Mouse (Mus musculus) C2C12 (cell line): ENCODE results near the gene Tmem178b.

ENCODE experiments used
- CEBPB ChIP-seq: IDR thresholded peaks from one replicate; pipeline ENCODE4 v1.6.1; 2011; ENCODE audit warnings: low read depth, mild to moderate bottlenecking, control low read depth, moderate library complexity
- CTCF ChIP-seq: IDR thresholded peaks from one replicate; pipeline ENCODE4 v1.5.1; 2011; ENCODE audit not compliant: control insufficient read depth, insufficient read depth, insufficient read length
- FOSL1 ChIP-seq: IDR thresholded peaks from one replicate; pipeline ENCODE4 v1.8.0; 2011; ENCODE audit warnings: mild to moderate bottlenecking, low read length; ENCODE audit not compliant: poor library complexity, insufficient read depth, severe bottlenecking
- MAX ChIP-seq: IDR thresholded peaks from one replicate; pipeline ENCODE4 v1.6.1; 2011; ENCODE audit warnings: mild to moderate bottlenecking, control low read depth
- USF1 ChIP-seq: IDR thresholded peaks from one replicate; pipeline ENCODE4 v1.6.1; 2011; ENCODE audit warnings: low read depth, mild to moderate bottlenecking, control low read depth, moderate library complexity

GRCm38 (mm10) chr6:40121494-40121893 is 248.4 kb downstream of the Tmem178b start:
- TF ChIP-seq CTCF (no peak), MAX (no peak), FOSL1 (no peak), USF1 (no peak), CEBPB (no peak)
